Mouse (Mus musculus): ENCODE measurements around the gene Stard3nl. TPM values are rescaled to one million over a fixed set of nuclear protein-coding genes. Genes with fewer than 3 reads are reported as not detected.

Stard3nl gene
- polyA plus RNA-seq, 2 experiments: 12.0 to 23.7 TPM

- Histone ChIP-seq H3K9me3 (ENCODE audit: control insufficient read depth, low read length) (no peaks in the 10 kb centered on the region), H3K4me3 (ENCODE audit: insufficient read depth in 1 of 2, low read depth in 2 of 2, low read length in 2 of 2) (no peak overlapping the region), H3K4me2 (ENCODE audit: low read depth) (no peak overlapping the region), H3K27ac (no peak overlapping the region), H3K9ac (replicated peaks) (no peak overlapping the region), H3K36me3 (replicated peaks; ENCODE audit: control insufficient read depth, insufficient read depth, low read depth) (no peaks in the 10 kb centered on the region), H3K4me1 (replicated peaks; ENCODE audit: control insufficient read depth in 2 of 2, insufficient read depth in 2 of 2, low read length in 1 of 2) (peaks cover 6 to 8% of the 10 kb centered on the region in 2 experiments; a peak in 3 of 4 replicates), H3K27me3 (ENCODE audit: control insufficient read depth, insufficient read depth, low read length) (no peaks in the 10 kb centered on the region)
- DNase-seq (ENCODE audit: low read depth in 3 of 3, low spot score in 3 of 3) (no peak), ATAC-seq (ENCODE audit: insufficient read depth) (no peak)
- 56% methylated on average over 1 of the region's 1 CpGs for WGBS (ENCODE audit: insufficient replicate concordance)
- TF ChIP-seq CTCF (IDR thresholded peaks at IDR 0.05; ENCODE audit: low read depth) (no peak), EP300 (IDR thresholded peaks at IDR 0.05; ENCODE audit: low read depth) (no peak)
These were observed 6.2 kb downstream of the Stard3nl start for GRCm38 (mm10) chr13:19389434-19389833.

DNA sequence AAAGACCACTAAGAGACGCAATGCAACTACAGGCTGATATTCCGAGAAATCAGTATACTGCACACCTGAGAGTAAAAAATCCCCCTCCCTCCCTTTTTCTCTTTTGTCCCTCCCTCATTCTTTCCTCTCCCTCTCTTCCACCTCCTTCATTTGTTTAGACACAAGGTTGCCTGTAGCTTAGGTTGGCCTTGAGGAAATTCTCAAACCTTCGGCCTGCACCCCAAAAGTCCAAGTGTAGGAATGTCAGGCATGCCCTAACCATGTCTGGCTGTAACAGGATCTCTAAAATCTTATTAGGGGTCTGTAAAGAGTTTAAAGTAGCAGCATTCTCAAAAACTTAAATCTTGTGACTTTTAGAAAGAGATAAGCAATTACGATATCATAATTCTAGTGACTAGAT, 10.4 kb downstream of the Stard3nl start:
- Histone ChIP-seq H3K9me3 (ENCODE audit: control insufficient read depth, low read length) (no peaks in the 10 kb centered on the region), H3K4me3 (ENCODE audit: insufficient read depth in 1 of 2, low read depth in 2 of 2, low read length in 2 of 2) (no peak overlapping the region), H3K9ac (replicated peaks) (no peak overlapping the region), H3K27me3 (ENCODE audit: control insufficient read depth, insufficient read depth, low read length) (no peaks in the 10 kb centered on the region), H3K4me1 (replicated peaks; ENCODE audit: control insufficient read depth in 2 of 2, insufficient read depth in 2 of 2, low read length in 1 of 2) (peaks cover 0 to 3% of the 10 kb centered on the region in 2 experiments; a peak in 1 of 4 replicates), H3K36me3 (replicated peaks; ENCODE audit: control insufficient read depth, insufficient read depth, low read depth) (no peaks in the 10 kb centered on the region), H3K27ac (no peak overlapping the region), H3K4me2 (ENCODE audit: low read depth) (no peak overlapping the region)
- ATAC-seq (ENCODE audit: insufficient read depth) (no peak), DNase-seq (ENCODE audit: low read depth in 3 of 3, low spot score in 3 of 3) (no peak)
- TF ChIP-seq EP300 (IDR thresholded peaks at IDR 0.05; ENCODE audit: low read depth): no peak
- no peak for TF ChIP-seq CTCF (IDR thresholded peaks at IDR 0.05; ENCODE audit: low read depth)
- WGBS (ENCODE audit: insufficient replicate concordance): 79% methylated on average over 4 of the region's 4 CpGs

DNA sequence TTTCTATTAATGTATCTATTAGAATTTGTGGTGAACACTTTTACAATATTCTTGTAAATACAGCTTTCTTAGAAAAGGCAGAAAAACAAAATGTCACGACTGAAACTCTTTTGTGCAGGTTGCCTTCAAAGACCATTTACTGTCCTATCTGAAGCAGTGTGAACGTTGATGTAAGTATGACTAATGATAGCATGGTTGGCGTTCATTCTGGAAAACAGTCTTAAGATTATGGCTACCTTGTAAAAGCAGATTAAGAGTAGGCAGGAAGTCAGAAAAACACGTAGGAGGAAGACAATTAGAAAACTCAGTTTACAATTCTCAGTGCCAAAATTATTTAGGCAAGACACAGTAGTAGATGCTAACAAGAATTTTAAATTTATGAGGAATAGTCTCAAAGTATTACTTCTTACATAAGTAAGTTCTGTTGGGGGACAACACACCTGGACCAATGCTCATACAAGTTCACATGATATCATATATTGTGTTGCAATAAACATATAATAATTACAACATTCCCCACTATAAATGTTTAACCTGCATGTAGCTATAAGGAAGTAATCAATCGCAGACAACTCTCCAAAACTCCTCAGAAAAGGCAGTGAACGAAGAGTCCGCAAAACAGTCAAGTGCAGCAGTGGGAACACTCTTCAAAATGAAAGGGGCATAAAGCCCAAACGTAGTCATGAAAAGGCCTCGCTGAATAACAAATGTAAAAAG, 14.3 kb downstream of the Stard3nl start:
- H3K9me3 ChIP-seq (ENCODE audit: control insufficient read depth, low read length): no peaks in the 10 kb centered on the region
- H3K27me3 ChIP-seq (ENCODE audit: control insufficient read depth, insufficient read depth, low read length): no peaks in the 10 kb centered on the region
- H3K36me3 ChIP-seq (replicated peaks; ENCODE audit: control insufficient read depth, insufficient read depth, low read depth): no peaks in the 10 kb centered on the region
- no peak overlapping the region for H3K4me3 ChIP-seq (ENCODE audit: insufficient read depth in 1 of 2, low read depth in 2 of 2, low read length in 2 of 2)
- 56% methylated on average over 9 of the region's 9 CpGs for WGBS (ENCODE audit: insufficient replicate concordance)
- H3K9ac ChIP-seq (replicated peaks): no peak overlapping the region
- TF ChIP-seq EP300 (IDR thresholded peaks at IDR 0.05; ENCODE audit: low read depth) (no peak), CTCF (IDR thresholded peaks at IDR 0.05; ENCODE audit: low read depth) (no peak)
- ATAC-seq (ENCODE audit: insufficient read depth): no peak
- no peak overlapping the region for H3K4me2 ChIP-seq (ENCODE audit: low read depth)
- DNase-seq (ENCODE audit: low read depth in 3 of 3, low spot score in 3 of 3): no peak
- H3K4me1 ChIP-seq (replicated peaks; ENCODE audit: control insufficient read depth in 2 of 2, insufficient read depth in 2 of 2, low read length in 1 of 2): peaks cover 0 to 3% of the 10 kb centered on the region in 2 experiments; a peak in 1 of 4 replicates
- no peak overlapping the region for H3K27ac ChIP-seq

GRCm38 (mm10) chr13:19379313-19379712, 16.3 kb downstream of the Stard3nl start:
- Histone ChIP-seq H3K36me3 (replicated peaks; ENCODE audit: control insufficient read depth, insufficient read depth, low read depth) (no peaks in the 10 kb centered on the region), H3K9ac (replicated peaks) (no peak overlapping the region), H3K9me3 (ENCODE audit: control insufficient read depth, low read length) (no peaks in the 10 kb centered on the region), H3K27me3 (ENCODE audit: control insufficient read depth, insufficient read depth, low read length) (no peaks in the 10 kb centered on the region), H3K4me3 (ENCODE audit: insufficient read depth in 1 of 2, low read depth in 2 of 2, low read length in 2 of 2) (no peak overlapping the region), H3K4me2 (ENCODE audit: low read depth) (no peak overlapping the region), H3K4me1 (replicated peaks; ENCODE audit: control insufficient read depth in 2 of 2, insufficient read depth in 2 of 2, low read length in 1 of 2) (peaks cover 0 to 3% of the 10 kb centered on the region in 2 experiments; a peak in 1 of 4 replicates), H3K27ac (no peak overlapping the region)
- ATAC-seq (ENCODE audit: insufficient read depth): no peak
- 44% methylated on average over 6 of the region's 6 CpGs for WGBS (ENCODE audit: insufficient replicate concordance)
- TF ChIP-seq CTCF (IDR thresholded peaks at IDR 0.05; ENCODE audit: low read depth): no peak
- TF ChIP-seq EP300 (IDR thresholded peaks at IDR 0.05; ENCODE audit: low read depth): no peak
- no peak for DNase-seq (ENCODE audit: low read depth in 3 of 3, low spot score in 3 of 3)

- WGBS (ENCODE audit: insufficient replicate concordance): 57% methylated on average over 8 of the region's 8 CpGs
- Histone ChIP-seq H3K4me2 (ENCODE audit: low read depth) (no peak overlapping the region), H3K36me3 (replicated peaks; ENCODE audit: control insufficient read depth, insufficient read depth, low read depth) (no peaks in the 10 kb centered on the region), H3K4me1 (replicated peaks; ENCODE audit: control insufficient read depth in 2 of 2, insufficient read depth in 2 of 2, low read length in 1 of 2) (no peaks in the 10 kb centered on the region), H3K4me3 (ENCODE audit: insufficient read depth in 1 of 2, low read depth in 2 of 2, low read length in 2 of 2) (no peak overlapping the region), H3K27ac (no peak overlapping the region), H3K27me3 (ENCODE audit: control insufficient read depth, insufficient read depth, low read length) (no peaks in the 10 kb centered on the region), H3K9me3 (ENCODE audit: control insufficient read depth, low read length) (no peaks in the 10 kb centered on the region), H3K9ac (replicated peaks) (no peak overlapping the region)
- ATAC-seq (ENCODE audit: insufficient read depth) (no peak), DNase-seq (ENCODE audit: low read depth in 3 of 3, low spot score in 3 of 3) (no peak)
- TF ChIP-seq EP300 (IDR thresholded peaks at IDR 0.05; ENCODE audit: low read depth): no peak
- no peak for TF ChIP-seq CTCF (IDR thresholded peaks at IDR 0.05; ENCODE audit: low read depth)
These were observed 23.4 kb downstream of the Stard3nl start for GRCm38 (mm10) chr13:19372133-19372729.

All from liver, embryonic 14.5 days (tissue).